Mouse (Mus musculus) urinary bladder, postnatal 36 days (tissue): Measurements from ENCODE around the gene Rab34.
"Not testable (repeated sequence)": the region's sequence is repeated elsewhere in the genome, so short reads cannot be mapped to it uniquely, and the experiment has no call there.

Experiments used
- DNase-seq, 2 experiments: peaks; one replicate each; pipeline ENCODE4 v3.0.0; 2022; ENCODE audit warnings: low spot score in 2 of 2, mixed read lengths in 1 of 2

Gene Rab34

DNA sequence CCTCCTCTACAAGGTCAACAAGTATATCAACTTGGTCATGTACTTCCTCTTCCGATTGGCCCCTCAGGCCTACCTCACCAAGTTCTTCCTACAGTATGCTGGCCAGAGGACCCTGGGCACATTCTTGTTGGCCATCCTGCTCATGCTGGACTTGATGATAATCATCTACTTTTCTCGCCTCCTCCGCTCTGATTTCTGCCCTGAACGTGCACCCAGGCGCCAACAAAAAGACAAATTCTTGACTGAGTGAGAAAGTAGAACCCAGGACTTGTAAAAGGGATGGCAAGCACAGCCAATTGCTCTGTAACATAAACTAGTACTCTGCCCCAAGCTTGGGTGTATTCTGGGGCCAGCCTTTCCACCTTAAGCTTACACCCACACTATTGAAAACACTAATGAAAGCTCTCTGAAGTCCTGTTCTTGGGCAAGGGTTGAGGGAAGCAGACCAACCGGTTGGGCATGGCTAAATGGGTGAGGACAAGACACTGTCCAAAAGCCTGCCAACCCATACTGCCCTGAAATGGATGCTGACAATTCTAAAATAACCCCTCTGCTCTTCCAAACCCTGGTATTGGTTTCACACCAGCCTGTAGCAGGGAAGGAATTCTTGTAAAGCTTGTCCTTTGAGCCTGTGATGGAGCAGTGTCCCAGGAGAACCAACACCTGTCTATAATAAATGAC is 8.0 kb upstream of the Rab34 start:
- DNase-seq, result no peak

- no peak for DNase-seq
Measured at GRCm38 (mm10) chr11:78181830-78182357, 6.3 kb upstream of the Rab34 start.

DNA sequence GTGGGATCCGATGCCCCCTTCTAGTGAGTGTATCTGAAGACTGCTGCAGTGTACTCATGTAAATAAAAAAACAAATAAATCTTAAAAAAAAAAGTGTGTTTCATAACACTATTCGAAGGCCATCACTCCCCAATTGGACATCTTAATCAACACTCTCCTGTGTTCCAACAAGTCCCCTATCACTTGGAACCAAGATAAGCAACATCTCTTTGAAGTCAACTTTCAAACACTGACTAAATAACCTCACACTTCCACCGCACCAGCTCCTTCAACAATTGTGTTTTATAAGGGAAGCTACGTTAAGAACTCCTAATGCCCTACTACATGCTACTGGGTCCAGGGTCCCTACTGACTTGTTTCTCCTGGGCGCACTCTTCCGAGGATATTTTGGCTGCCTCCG is 5.8 kb upstream of the Rab34 start:
- no peak for DNase-seq

DNA sequence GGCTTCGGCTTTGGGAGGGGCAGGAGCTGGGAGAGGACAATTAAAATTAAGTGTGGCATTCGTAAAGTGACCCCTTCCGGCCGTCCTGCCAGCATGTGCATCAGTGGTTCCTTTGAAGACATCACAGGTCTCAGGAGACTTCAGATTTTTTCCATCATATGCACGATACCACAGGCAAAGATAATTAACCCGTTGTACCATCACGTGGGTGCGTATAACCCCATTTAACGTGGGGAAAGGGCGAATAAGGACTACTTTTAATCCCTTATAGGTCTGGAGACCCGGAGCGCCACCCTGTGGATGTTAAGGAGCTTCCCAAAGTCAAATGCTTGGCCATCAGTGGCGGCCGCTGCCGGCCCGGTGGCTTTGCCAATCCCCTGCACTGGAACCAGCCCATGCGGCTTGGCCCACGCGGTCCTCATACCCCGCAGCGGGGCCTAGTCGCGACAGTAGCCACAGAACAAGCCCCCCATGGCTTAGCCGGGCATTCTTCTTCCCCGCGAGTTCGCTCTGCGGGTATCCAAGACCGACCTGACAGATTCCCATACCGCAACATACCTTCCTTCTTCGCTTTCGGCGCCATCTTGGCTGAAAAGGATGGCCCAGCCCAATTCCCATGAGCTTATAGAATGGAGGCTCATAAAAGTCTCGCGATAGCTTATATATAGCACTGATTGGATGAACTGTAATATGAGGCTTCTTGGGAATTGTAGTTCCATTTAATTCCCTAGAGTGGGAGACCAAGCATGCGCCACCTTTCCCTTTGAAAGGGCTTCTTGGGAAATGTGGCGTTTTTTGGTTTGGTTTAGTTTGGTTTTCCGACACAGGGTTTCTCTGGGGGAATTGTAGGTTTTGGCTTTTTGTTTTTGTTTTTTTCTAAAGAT is 5.0 kb upstream of the Rab34 start, which contains the start of gene Rpl23a:
TSS of gene Rpl23a (minus strand) at position 624 of the 884 bp plus-strand sequence.
- peak; percentile 76 to 77 for DNase-seq

DNA sequence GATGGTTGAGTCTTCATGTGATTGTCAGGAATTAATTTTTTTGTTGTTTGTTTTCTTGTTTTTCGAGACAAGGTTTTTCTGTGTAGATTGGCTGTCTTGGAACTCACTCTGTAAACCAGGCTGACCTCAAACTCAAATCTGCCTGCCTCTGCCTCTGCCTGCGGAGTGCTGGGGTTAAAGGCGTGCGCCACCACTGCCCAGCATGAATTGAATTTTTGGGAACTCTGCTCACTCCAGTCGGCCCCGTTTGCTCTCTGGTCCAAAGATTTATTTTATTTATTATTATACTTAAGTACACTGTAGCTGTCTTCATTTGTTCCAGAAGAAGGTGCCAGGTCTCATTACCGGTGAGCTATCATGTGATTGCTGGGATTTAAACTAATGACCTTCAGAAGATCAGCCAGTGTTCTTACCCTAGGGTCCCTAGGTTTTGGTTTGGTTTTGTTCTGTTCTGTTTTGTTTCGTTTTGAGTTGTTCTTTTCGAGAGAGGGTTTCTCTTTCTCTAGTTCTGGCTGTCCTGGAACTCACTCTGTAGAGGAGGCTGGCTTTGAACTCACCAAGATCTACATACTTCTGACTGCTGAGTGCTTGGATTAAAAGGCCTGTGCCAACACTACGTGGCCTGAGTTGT is 4.2 kb upstream of the Rab34 start:
- DNase-seq, result no peak

- not testable (repeated sequence) for DNase-seq
Measured at GRCm38 (mm10) chr11:78184702-78185101, 3.5 kb upstream of the Rab34 start.

DNA sequence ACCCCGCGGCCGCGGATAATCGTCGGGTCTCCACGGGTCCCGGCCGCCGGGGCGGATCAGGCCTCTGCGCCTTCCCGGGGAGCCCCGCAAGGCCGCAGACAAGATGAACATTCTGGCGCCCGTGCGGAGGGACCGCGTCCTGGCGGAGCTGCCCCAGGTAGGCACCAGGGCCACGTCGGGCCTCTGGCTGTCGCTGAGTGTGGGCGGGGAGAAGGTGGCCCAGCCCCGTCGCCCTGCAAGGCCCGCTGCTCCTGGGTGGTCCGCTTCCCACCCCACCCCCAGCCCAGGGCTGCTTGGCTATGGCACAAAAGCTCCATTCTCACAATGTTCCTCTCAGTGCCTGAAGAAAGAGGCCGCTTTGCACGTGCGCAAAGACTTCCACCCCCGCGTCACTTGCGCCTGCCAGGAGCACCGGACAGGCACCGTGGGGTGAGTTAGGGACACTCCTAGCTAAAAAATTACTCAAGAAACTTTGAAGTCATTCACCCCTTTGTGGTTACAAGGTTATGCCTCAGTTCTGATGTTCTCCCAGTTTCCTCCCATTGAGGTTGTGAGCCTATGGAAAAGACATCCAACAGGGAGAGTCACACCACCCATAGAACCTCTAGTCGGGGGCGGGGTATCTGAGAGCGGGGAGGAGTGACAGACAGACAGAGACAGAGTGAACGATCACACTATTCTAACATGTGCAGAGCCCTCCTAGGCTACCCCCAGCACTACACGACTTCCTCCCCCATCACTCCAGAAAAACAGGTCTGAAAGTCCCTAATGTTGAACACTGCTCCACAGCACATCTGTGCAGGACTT is 1.2 kb downstream of the Rab34 start:
- peak; percentile 53 to 58 for DNase-seq

GRCm38 (mm10) chr11:78190041-78190440 is 1.8 kb downstream of the Rab34 start:
- no peak for DNase-seq

DNA sequence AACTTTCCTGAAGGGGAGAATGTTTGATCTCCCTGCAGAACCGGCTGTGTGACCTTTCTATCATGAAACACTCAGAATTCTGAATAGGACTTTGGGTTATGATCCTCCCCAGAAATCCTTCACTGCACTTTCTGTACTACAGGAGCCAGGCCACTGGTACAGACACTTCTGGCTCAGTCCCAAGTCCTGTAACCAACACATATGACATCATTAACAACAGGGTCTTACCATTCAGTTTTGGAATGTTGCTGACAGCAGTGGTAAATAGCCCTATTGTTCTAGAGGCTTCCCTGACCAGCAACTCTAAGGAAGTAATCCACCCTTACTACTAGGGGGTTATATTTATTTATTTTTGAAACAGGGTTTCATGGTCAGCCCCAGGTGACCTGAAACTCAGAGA is 4.9 kb downstream of the Rab34 start, which contains the start of gene Proca1:
TSS of gene Proca1 (plus strand) at position 280 of the 400 bp plus-strand sequence.
- no peak for DNase-seq

- DNase-seq, result peak; percentile 78 to 84
Measured at GRCm38 (mm10) chr11:78194411-78195100, 6.3 kb downstream of the Rab34 start.

- DNase-seq, result no peak
Measured at GRCm38 (mm10) chr11:78195101-78195863, 7.1 kb downstream of the Rab34 start.

GRCm38 (mm10) chr11:78202372-78202771 is 14.1 kb downstream of the Rab34 start:
- DNase-seq, result no peak

- DNase-seq, result no peak
Measured at GRCm38 (mm10) chr11:78204287-78204686, 16.1 kb downstream of the Rab34 start.

DNA sequence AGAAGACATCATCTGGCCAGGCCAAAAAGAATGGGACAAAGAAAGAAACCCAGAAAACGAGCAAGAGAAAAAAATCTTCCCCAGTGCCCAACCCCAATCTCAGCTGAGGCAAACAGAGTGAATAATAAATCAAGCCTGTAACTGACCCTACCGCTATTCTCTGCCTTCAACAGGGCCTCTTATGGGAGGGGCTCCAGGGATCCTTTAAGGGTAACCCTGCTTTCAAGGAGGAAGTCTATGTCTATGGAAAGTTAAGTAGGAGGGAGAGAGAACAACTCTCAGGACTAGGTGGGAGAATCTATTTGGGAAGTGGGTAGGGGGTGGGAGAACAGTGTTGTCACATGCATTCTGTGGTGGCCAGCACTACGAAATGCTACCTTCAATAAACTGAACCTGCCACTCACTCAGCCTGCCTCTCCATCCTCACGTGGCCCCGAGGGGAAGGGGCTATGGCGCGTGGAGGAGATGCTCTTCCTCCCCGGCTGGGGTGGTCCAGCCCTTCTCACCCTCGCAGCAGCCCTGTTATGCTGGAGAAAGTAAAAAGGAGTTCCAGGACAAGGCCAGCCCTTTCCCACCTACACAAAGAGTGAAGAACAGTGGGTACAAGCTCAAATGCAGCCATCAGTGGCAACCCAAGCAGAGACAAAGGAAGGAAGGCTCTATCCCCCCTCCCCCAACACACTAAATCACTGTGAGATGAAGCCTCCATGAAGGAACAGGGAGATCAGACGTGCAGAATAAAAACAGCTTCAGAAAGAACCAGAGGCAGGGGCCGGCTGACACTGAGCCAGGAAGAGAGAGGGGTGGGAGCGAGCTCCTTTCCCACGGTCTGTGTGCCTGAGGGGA is 17.4 kb downstream of the Rab34 start:
- no peak for DNase-seq

GRCm38 (mm10) chr11:78207190-78207589 is 19.0 kb downstream of the Rab34 start:
- no peak for DNase-seq

- no peak for DNase-seq
Measured at GRCm38 (mm10) chr11:78209886-78210285, 21.7 kb downstream of the Rab34 start.

- no peak for DNase-seq
Measured at GRCm38 (mm10) chr11:78210615-78211014, 22.4 kb downstream of the Rab34 start.

DNA sequence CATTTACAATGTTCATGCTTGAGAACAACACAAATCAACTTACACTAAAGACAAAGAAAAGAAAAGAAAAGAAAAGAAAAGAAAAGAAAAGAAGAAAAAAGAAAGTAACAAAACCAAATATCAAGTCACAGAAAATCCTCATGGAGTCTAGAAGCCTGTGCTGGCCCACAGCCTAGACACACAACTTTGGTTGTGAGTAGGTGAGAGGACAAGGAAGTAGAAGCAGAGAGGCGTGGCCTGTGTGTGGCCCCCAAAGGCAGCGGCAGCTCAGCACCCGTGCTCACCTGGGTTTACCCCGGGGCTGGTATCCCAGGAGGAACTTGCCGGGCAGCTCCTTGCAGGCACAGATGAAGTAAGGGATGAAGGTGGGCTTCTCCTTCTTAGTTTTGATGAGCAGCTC is 23.3 kb downstream of the Rab34 start:
- DNase-seq, result no peak
